Mouse (Mus musculus): ENCODE data around the gene Adgrg5.

DNA sequence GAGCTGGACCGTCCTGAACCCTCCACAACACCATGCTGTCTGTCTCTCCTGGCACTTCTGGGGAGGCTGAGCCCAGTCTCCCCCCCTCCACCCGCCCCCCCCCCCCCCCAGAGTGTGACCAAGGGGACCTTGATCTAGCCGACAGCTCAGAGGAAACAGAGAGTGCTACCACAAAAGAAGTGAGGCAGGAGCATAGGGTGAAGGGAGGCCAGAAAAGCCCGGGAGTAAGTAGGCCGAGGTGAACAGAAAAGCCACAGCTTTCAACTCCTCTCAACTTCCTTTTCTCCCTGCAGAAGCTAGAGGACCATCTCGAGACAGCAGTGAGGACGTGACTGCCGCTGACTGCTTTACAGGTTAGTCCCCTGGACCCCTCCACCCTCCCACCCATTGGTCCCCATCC lies at the start of gene Adgrg5:
- TF ChIP-seq POLR2A (IDR thresholded peaks at IDR 0.05; ENCODE audit: borderline replicate concordance, extremely low read depth, low read depth, low read length) (no peak), CTCF (IDR thresholded peaks at IDR 0.05; ENCODE audit: insufficient read depth, low read length) (no peak)
